ENCODE assay signal across 1 mouse cellular context in genomic region chr15:98092372-98093120, GRCm38 (mm10).
TF ChIP-seq lines count a peak whose summit lies in the region.

Pfkm (plus strand) TSS chr15:98092589.

TF ChIP-seq in MEL, 35 proteins besides CTCF, POLR2A, EP300 and RAD21 (continued from another document):
- TF ChIP-seq TCF12 (IDR thresholded peaks at IDR 0.05; ENCODE audit: low read depth, low read length) (peak; percentile 99), HCFC1 (IDR thresholded peaks at IDR 0.05; ENCODE audit: low read depth, low read length) (peak; percentile 70; the same call in 1 of the 2 replicates), USF1 (IDR thresholded peaks at IDR 0.05; ENCODE audit: low read depth, low read length) (peak; percentile 86)
